Mouse (Mus musculus) ES-E14 (cell line): ENCODE measurements around the gene Dctn3. TPM values are rescaled to one million over a fixed set of nuclear protein-coding genes. Genes with fewer than 3 reads are reported as not detected.
A peak's percentile ranks its signal among the peaks of the same experiment; 100 is the strongest.
"Not testable (repeated sequence)": the region's sequence is repeated elsewhere in the genome, so short reads cannot be mapped to it uniquely, and the experiment has no call there.

Experiments used
- DNase-seq: peaks from one replicate; pipeline ENCODE4 v3.0.0-alpha.2; 2013; ENCODE audit warnings: low read depth, low spot score
- H3K27ac ChIP-seq: 2 replicates; pipeline ENCODE4 v1.5.1; 2012; ENCODE audit warnings: low read depth, mild to moderate bottlenecking, low read length, moderate library complexity, mixed read lengths; ENCODE audit not compliant: poor library complexity, insufficient read depth, severe bottlenecking
- H3K36me3 ChIP-seq: 2 replicates; pipeline ENCODE4 v1.6.1; 2012; ENCODE audit warnings: mild to moderate bottlenecking, low read length, moderate library complexity, mixed read lengths; ENCODE audit not compliant: control insufficient read depth, poor library complexity, insufficient read depth, severe bottlenecking
- H3K4me1 ChIP-seq, 2 experiments: fragments of 150-350 bp in 1 of 2; sonication (generic) in 1 of 2; 2 replicates each; pipeline ENCODE4 v1.6.1; 2012; ENCODE audit warnings: low read length in 2 of 2, mild to moderate bottlenecking in 1 of 2, mixed read lengths in 1 of 2; ENCODE audit not compliant: control insufficient read depth in 2 of 2, insufficient read depth in 2 of 2, poor library complexity in 1 of 2
- H3K4me3 ChIP-seq, 2 experiments: fragments of 150-350 bp in 1 of 2; sonication (generic) in 1 of 2; 2 replicates each; pipeline ENCODE4 v1.5.1; 2012; ENCODE audit warnings: low read length in 2 of 2, low read depth in 1 of 2, mild to moderate bottlenecking in 1 of 2, mixed read lengths in 1 of 2; ENCODE audit not compliant: insufficient read depth in 1 of 2, poor library complexity in 1 of 2, severe bottlenecking in 1 of 2
- H3K9ac ChIP-seq: 2 replicates; pipeline ENCODE4 v1.6.1; 2012; ENCODE audit warnings: low read depth, mild to moderate bottlenecking, low read length, mixed read lengths; ENCODE audit not compliant: poor library complexity, insufficient read depth, severe bottlenecking
- H3K9me3 ChIP-seq: fragments of 150-350 bp; sonication (generic); 2 replicates; pipeline ENCODE4 v1.6.1; 2012; ENCODE audit warnings: low read depth, mild to moderate bottlenecking, low read length; ENCODE audit not compliant: control insufficient read depth, insufficient read depth
- CHD2 ChIP-seq: IDR thresholded peaks from 2 replicates; pipeline ENCODE4 v1.6.1; 2014; ENCODE audit warnings: mild to moderate bottlenecking, low read depth, low read length, inconsistent platforms
- HCFC1 ChIP-seq: IDR thresholded peaks from 2 replicates; pipeline ENCODE4 v1.6.1; 2012; ENCODE audit warnings: low read length, inconsistent platforms, borderline replicate concordance; ENCODE audit not compliant: insufficient read depth
- MAFK ChIP-seq: IDR thresholded peaks from 2 replicates; pipeline ENCODE4 v1.6.1; 2014; ENCODE audit warnings: mild to moderate bottlenecking, low read depth, low read length, inconsistent platforms; ENCODE audit not compliant: insufficient read depth
- ZC3H11A ChIP-seq: IDR thresholded peaks from 2 replicates; pipeline ENCODE4 v1.6.1; 2012; ENCODE audit warnings: low read depth, mild to moderate bottlenecking, inconsistent platforms, low read length, borderline replicate concordance
- ZNF384 ChIP-seq: IDR thresholded peaks from 2 replicates; pipeline ENCODE4 v1.6.1; 2012; ENCODE audit warnings: low read depth, low read length, inconsistent platforms
- in situ Hi-C, 2 experiments: fragments of 600-800 bp; cut with MboI; formaldehyde crosslinking; loops; one replicate each; pipeline ENCODE4 v1.15.1; 2025; ENCODE audit warnings: low sequenced_read_pairs in 2 of 2, inconsistent platforms in 1 of 2; ENCODE audit not compliant: unreplicated experiment in 2 of 2
- total RNA-seq: library from RNA; depleted of rRNA; stranded (reverse); fragments of 300-350 nt; gene quantifications from 2 replicates; pipeline ENCODE4 v1.2.3, GENCODE M21; 2012

The Dctn3 gene
- total RNA-seq, 1 experiment: 90.9 TPM

- H3K4me1 ChIP-seq, H3K27ac ChIP-seq, H3K36me3 ChIP-seq, in situ Hi-C loops, H3K4me3 ChIP-seq, H3K9ac ChIP-seq, DNase-seq, H3K9me3 ChIP-seq: not testable (repeated sequence)
Measured at GRCm38 (mm10) chr4:41685882-41686492, 37.0 kb downstream of the Dctn3 start.

- H3K36me3 ChIP-seq, H3K9me3 ChIP-seq, in situ Hi-C loops, DNase-seq, H3K27ac ChIP-seq, H3K4me1 ChIP-seq, H3K4me3 ChIP-seq, H3K9ac ChIP-seq: not testable (repeated sequence)
Measured at GRCm38 (mm10) chr4:41684931-41685453, 38.0 kb downstream of the Dctn3 start.

- in situ Hi-C loops, H3K9ac ChIP-seq, H3K4me1 ChIP-seq, DNase-seq, H3K27ac ChIP-seq, H3K36me3 ChIP-seq, H3K9me3 ChIP-seq: not testable (repeated sequence)
- peak overlapping the region in 1 of 2 experiments; percentile 15; a peak in 1 of 4 replicates for H3K4me3 ChIP-seq
Measured at GRCm38 (mm10) chr4:41684131-41684930, 38.6 kb downstream of the Dctn3 start.

GRCm38 (mm10) chr4:41683303-41683702 lies 39.7 kb downstream of the Dctn3 start:
- H3K36me3 ChIP-seq, H3K27ac ChIP-seq, H3K4me1 ChIP-seq, DNase-seq, in situ Hi-C loops, H3K4me3 ChIP-seq, H3K9me3 ChIP-seq, H3K9ac ChIP-seq: not testable (repeated sequence)

- in situ Hi-C loops: no loop called here
- H3K4me3 ChIP-seq: no peak overlapping the region
- TF ChIP-seq HCFC1 (no peak), ZNF384 (no peak), CHD2 (no peak), ZC3H11A (no peak), MAFK (no peak)
- peaks cover 0 to 4% of the 10 kb centered on the region in 2 experiments; a peak in 1 of 4 replicates for H3K4me1 ChIP-seq
- no peak overlapping the region for H3K27ac ChIP-seq
- H3K36me3 ChIP-seq: no peaks in the 10 kb centered on the region
- no peak overlapping the region for H3K9ac ChIP-seq
- H3K9me3 ChIP-seq: no peaks in the 10 kb centered on the region
- no peak for DNase-seq
Measured at GRCm38 (mm10) chr4:41682789-41683188, 40.2 kb downstream of the Dctn3 start.
